Mouse (Mus musculus) E14TG2a.4 (cell line): Measurements from ENCODE around the gene Ptch1.

Experiments
- CTCF ChIP-seq: conservative IDR thresholded peaks from 2 replicates; pipeline ENCODE4 v1.5.1; 2014; ENCODE audit warnings: low read length
- NANOG ChIP-seq: IDR thresholded peaks from 2 replicates; pipeline ENCODE4 v1.6.1; 2014; ENCODE audit warnings: borderline replicate concordance, low read length, mixed read lengths
- POU5F1 ChIP-seq: IDR thresholded peaks from 2 replicates; pipeline ENCODE4 v1.6.1; 2014; ENCODE audit warnings: low read length, borderline replicate concordance

GRCm38 (mm10) chr13:63487707-63488042 is 85.7 kb downstream of the Ptch1 start:
- TF ChIP-seq CTCF (no peak), NANOG (no peak), POU5F1 (no peak)
